Mouse (Mus musculus) CH12.LX (cell line): ENCODE results near the gene Wrnip1. TPM values are rescaled to one million over a fixed set of nuclear protein-coding genes. Genes with fewer than 3 reads are reported as not detected.

Source experiments
- DNase-seq: peaks from one replicate; pipeline ENCODE4 v3.0.0-alpha.2; 2013; ENCODE audit errors: extremely low read depth
- H3K27ac ChIP-seq: 2 replicates; pipeline ENCODE4 v1.5.1; 2012; ENCODE audit warnings: low read depth, mild to moderate bottlenecking, control low read depth, moderate library complexity; ENCODE audit not compliant: insufficient read depth
- H3K27me3 ChIP-seq: replicated peaks from 2 replicates; pipeline ENCODE3; 2012; ENCODE audit warnings: inconsistent platforms
- H3K36me3 ChIP-seq, 2 experiments: replicated peaks in 1 of 2; 2 replicates each; pipeline versions ENCODE3 to v1.6.1; 2012; ENCODE audit warnings: inconsistent platforms in 1 of 2, low read length in 1 of 2, mild to moderate bottlenecking in 1 of 2, mixed read lengths in 1 of 2, moderate library complexity in 1 of 2; ENCODE audit not compliant: control insufficient read depth in 1 of 2, insufficient read depth in 1 of 2
- H3K4me1 ChIP-seq, 2 experiments: 2 replicates each; pipeline ENCODE4 v1.6.1; 2012; ENCODE audit warnings: inconsistent platforms in 1 of 2, moderate library complexity in 1 of 2; ENCODE audit not compliant: insufficient read depth in 2 of 2, control insufficient read depth in 1 of 2
- H3K4me2 ChIP-seq: 2 replicates; pipeline ENCODE4 v1.6.1; 2012; ENCODE audit warnings: low read depth, mild to moderate bottlenecking, control low read depth; ENCODE audit not compliant: poor library complexity, insufficient read depth, severe bottlenecking
- H3K4me3 ChIP-seq, 3 experiments: fragments of 150-350 bp in 1 of 3; sonication (generic) in 1 of 3; replicated peaks in 1 of 3; 2 replicates each; pipeline versions ENCODE3 to v1.5.1; 2011 to 2012; ENCODE audit warnings: low read depth in 2 of 3, low read length in 2 of 3, mild to moderate bottlenecking in 2 of 3, moderate library complexity in 2 of 3, control low read depth in 1 of 3, improper control_type of control experiment in 1 of 3, inconsistent platforms in 1 of 3, mixed read lengths in 1 of 3; ENCODE audit not compliant: poor library complexity in 1 of 3
- H3K79me2 ChIP-seq: replicated peaks from 2 replicates; pipeline ENCODE4 v1.6.1; 2012; ENCODE audit warnings: mild to moderate bottlenecking, moderate library complexity; ENCODE audit not compliant: control insufficient read depth, poor library complexity, insufficient read depth, severe bottlenecking; ENCODE audit errors: extremely low read depth
- H3K9ac ChIP-seq: 2 replicates; pipeline ENCODE4 v1.6.1; 2012; ENCODE audit warnings: low read depth, mild to moderate bottlenecking, control low read depth, moderate library complexity; ENCODE audit not compliant: insufficient read depth
- H3K9me3 ChIP-seq: replicated peaks from 2 replicates; pipeline ENCODE3; 2012; ENCODE audit warnings: low read length, inconsistent platforms, mixed read lengths
- BHLHE40 ChIP-seq: IDR thresholded peaks from 2 replicates; pipeline ENCODE4 v1.6.1; 2011; ENCODE audit warnings: mild to moderate bottlenecking, low read depth, low read length, improper control_type of control experiment
- E2F4 ChIP-seq: IDR thresholded peaks from 2 replicates; pipeline ENCODE4 v1.6.1; 2011; ENCODE audit warnings: low read depth, low read length, improper control_type of control experiment; ENCODE audit not compliant: insufficient replicate concordance
- ELF1 ChIP-seq: IDR thresholded peaks from 2 replicates; pipeline ENCODE4 v1.6.1; 2014; ENCODE audit warnings: low read depth, mild to moderate bottlenecking, inconsistent platforms, low read length, improper control_type of control experiment
- KAT2A ChIP-seq: IDR thresholded peaks from 2 replicates; pipeline ENCODE4 v1.6.1; 2012; ENCODE audit warnings: low read length, improper control_type of control experiment, inconsistent platforms; ENCODE audit not compliant: insufficient replicate concordance
- MAFK ChIP-seq: IDR thresholded peaks from 2 replicates; pipeline ENCODE4 v1.6.1; 2011; ENCODE audit warnings: low read length, improper control_type of control experiment; ENCODE audit not compliant: insufficient replicate concordance
- MAX ChIP-seq: IDR thresholded peaks from 2 replicates; pipeline ENCODE4 v1.6.1; 2011; ENCODE audit warnings: low read length, improper control_type of control experiment
- MEF2A ChIP-seq: IDR thresholded peaks from 2 replicates; pipeline ENCODE4 v1.6.1; 2014; ENCODE audit warnings: low read depth, mild to moderate bottlenecking, inconsistent platforms, low read length, improper control_type of control experiment, borderline replicate concordance
- POLR2A ChIP-seq: IDR thresholded peaks from 2 replicates; pipeline ENCODE4 v1.6.1; 2011; ENCODE audit warnings: low read depth, mild to moderate bottlenecking, improper control_type of control experiment, low read length
- POLR2AphosphoS2 ChIP-seq: IDR thresholded peaks from 2 replicates; pipeline ENCODE4 v1.6.1; 2011; ENCODE audit warnings: low read depth, low read length, improper control_type of control experiment
- RAD21 ChIP-seq: IDR thresholded peaks from 2 replicates; pipeline ENCODE4 v1.6.1; 2011; ENCODE audit warnings: low read depth, mild to moderate bottlenecking, low read length, improper control_type of control experiment, moderate library complexity
- UBTF ChIP-seq: IDR thresholded peaks from 2 replicates; pipeline ENCODE4 v1.6.1; 2012; ENCODE audit warnings: low read depth, mild to moderate bottlenecking, inconsistent platforms, low read length, improper control_type of control experiment, moderate library complexity
- USF1 ChIP-seq: IDR thresholded peaks from 2 replicates; pipeline ENCODE4 v1.6.1; 2014; ENCODE audit warnings: low read depth, mild to moderate bottlenecking, inconsistent platforms, low read length, improper control_type of control experiment
- USF2 ChIP-seq: conservative IDR thresholded peaks from 2 replicates; pipeline ENCODE4 v1.6.1; 2011; ENCODE audit warnings: low read depth, low read length, improper control_type of control experiment
- ZNF384 ChIP-seq: IDR thresholded peaks from 2 replicates; pipeline ENCODE4 v1.6.1; 2012; ENCODE audit warnings: low read depth, low read length, improper control_type of control experiment, inconsistent platforms
- dilution Hi-C: fragments of 300-500 bp; cut with MboI; formaldehyde crosslinking; loops from 2 replicates; pipeline ENCODE4 v1.14.3; 2020; ENCODE audit warnings: low sequenced_read_pairs; ENCODE audit not compliant: extremely low pct_unique_long_range_greater_than_20kb, extremely low pct_ligation_motif_present
- in situ Hi-C: fragments of 300-500 bp; cut with MboI; formaldehyde crosslinking; loops from 3 replicates; pipeline ENCODE4 v1.14.3; 2019; ENCODE audit warnings: low sequenced_read_pairs, low pct_ligation_motif_present, low pct_unique_long_range_greater_than_20kb, mixed read lengths
- polyA plus RNA-seq: library from polyadenylated mRNA; unstranded; fragments of >175 nt; gene quantifications from 2 replicates; pipeline ENCODE4 v1.2.1, GENCODE M21; 2012; ENCODE audit warnings: low read depth; ENCODE audit not compliant: insufficient read length
- total RNA-seq, 2 experiments: library from RNA; depleted of rRNA; stranded (reverse); fragments of 300-350 nt in 1 of 2; fragments of >200 nt in 1 of 2; gene quantifications; 2 replicates each; pipeline ENCODE4 v1.2.3; 2012 to 2014

Wrnip1 gene
- total and polyA plus RNA-seq, 3 experiments = 47.4 to 61.4 (median 60.5) TPM

DNA sequence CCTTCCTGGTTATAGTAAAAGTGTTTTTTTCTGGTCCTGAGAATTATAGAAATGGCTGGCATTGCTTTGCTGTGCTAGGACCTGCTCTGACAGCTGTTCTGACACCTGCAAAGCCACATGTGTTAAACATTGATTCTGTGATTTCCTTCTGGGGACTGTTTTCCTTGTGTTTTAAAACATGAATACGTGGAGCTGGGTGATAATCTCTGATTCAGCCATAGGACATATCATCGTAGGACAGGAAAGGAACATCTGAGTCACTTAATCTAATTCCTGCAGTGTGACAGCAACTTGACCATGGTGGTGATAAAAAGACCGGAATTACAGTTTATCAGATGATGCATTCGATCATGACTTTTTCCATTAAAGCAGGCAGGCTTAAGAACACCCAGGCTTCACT is 27.0 kb downstream of the Wrnip1 start:
- H3K36me3 ChIP-seq = peaks cover 0 to under 1% of the 10 kb centered on the region in 2 experiments
- peaks cover 17 to 95% of the 10 kb centered on the region in 2 experiments for H3K4me1 ChIP-seq
- H3K9ac ChIP-seq = no peak overlapping the region
- H3K9me3 ChIP-seq = no peaks in the 10 kb centered on the region
- DNase-seq = no peak
- H3K27me3 ChIP-seq = no peaks in the 10 kb centered on the region
- TF ChIP-seq RAD21 (no peak), KAT2A (no peak), UBTF (no peak), POLR2A (no peak), ZNF384 (no peak), MEF2A (no peak), POLR2AphosphoS2 (no peak), ELF1 (no peak), E2F4 (no peak), USF1 (no peak), MAFK (no peak)
- dilution Hi-C loops (no loop called here), in situ Hi-C loops (no loop called here)
- no peak overlapping the region for H3K4me3 ChIP-seq
- H3K27ac ChIP-seq = no peak overlapping the region
- H3K4me2 ChIP-seq = no peak overlapping the region
- no peaks in the 10 kb centered on the region for H3K79me2 ChIP-seq

DNA sequence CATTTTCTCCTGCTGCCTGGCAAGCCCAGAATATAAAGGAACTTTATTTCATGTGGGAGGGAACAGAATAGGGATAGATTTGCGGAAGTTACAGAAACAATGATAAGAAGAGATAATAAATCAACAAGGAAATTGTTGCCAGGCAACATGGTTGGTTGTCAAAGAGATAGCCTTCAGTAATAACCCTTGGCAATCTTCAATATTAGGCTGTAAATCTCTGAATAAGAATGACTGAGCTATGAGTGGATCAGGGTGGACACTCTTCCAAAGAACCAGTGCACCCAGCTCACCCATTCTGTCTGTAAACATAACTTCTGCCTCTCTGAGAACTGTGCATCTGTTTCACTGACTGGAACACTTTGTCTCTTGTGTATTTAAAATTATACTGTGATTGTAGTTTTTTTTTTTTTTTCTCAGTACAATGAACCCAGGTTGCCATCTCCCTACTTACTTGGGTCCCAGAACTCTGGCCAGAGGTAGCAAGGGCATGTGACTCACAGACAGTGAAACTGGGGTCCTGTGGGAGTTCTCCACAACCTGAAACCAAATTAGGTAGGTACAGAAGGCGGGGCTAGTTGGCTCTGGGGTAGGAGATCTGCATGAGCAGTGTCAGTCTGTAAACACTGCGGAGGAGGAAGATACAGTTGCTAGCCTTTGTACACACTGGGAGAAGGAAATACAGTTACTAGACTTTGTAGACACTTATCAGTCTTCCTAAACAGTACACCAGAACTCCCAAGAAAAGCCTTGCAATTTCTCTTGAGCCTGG is 29.9 kb downstream of the Wrnip1 start:
- Histone ChIP-seq H3K27ac (no peak overlapping the region), H3K36me3 (no peaks in the 10 kb centered on the region), H3K79me2 (no peaks in the 10 kb centered on the region), H3K4me1 (peaks cover 12 to 84% of the 10 kb centered on the region in 2 experiments), H3K4me2 (no peak overlapping the region), H3K9me3 (no peaks in the 10 kb centered on the region), H3K4me3 (no peak overlapping the region), H3K27me3 (no peaks in the 10 kb centered on the region), H3K9ac (no peak overlapping the region)
- TF ChIP-seq ZNF384 (peak; percentile 38; the same call in 1 of the 2 replicates), MAX (peak; percentile 26; the same call in 1 of the 2 replicates), POLR2AphosphoS2 (no peak), MEF2A (peak; percentile 51; the same call in 1 of the 2 replicates), BHLHE40 (peak; percentile 64), USF2 (0 out of 2 replicates have a peak, but pooled peaks have one; percentile 9)
- in situ Hi-C loops (no loop called here), dilution Hi-C loops (no loop called here)
- DNase-seq = peak; percentile 85
